Mouse (Mus musculus): ENCODE results near the gene Ptbp2. TPM values are rescaled to one million over a fixed set of nuclear protein-coding genes. Genes with fewer than 3 reads are reported as not detected.
A peak's percentile ranks its signal among the peaks of the same experiment; 100 is the strongest.

Gene Ptbp2
- 298 and 302 TPM in 2 replicates for polyA plus RNA-seq (2016; fragmentation: Nextera tagmentation; extraction: Ambion mirVana)

GRCm38 (mm10) chr3:119784366-119784765 lies at the start of gene Ptbp2:
Ptbp2 (minus strand) TSS chr3:119784466.
- 89% methylated on average over 4 of the region's 4 CpGs for WGBS
- Histone ChIP-seq H3K9ac (peak within 1 kb of the TSS; percentile 100), H3K27ac (peak within 1 kb of the TSS; percentile 100), H3K4me2 (replicated peaks) (peak within 1 kb of the TSS; percentile 66), H3K27me3 (no peaks in the 10 kb centered on the region), H3K4me3 (peak within 1 kb of the TSS; percentile 97), H3K4me1 (peaks cover 9% of the 10 kb centered on the region), H3K36me3 (0 out of 2 replicates have a peak, but pooled peaks cover 4% of the 10 kb centered on the region), H3K9me3 (replicated peaks) (no peaks in the 10 kb centered on the region)
- no peak for ATAC-seq (ENCODE audit: low FRiP score)

- Histone ChIP-seq H3K4me3 (no peak overlapping the region), H3K27ac (no peak overlapping the region), H3K4me1 (no peaks in the 10 kb centered on the region), H3K9me3 (replicated peaks) (no peaks in the 10 kb centered on the region), H3K9ac (no peak overlapping the region), H3K4me2 (replicated peaks) (no peak overlapping the region), H3K27me3 (no peaks in the 10 kb centered on the region), H3K36me3 (no peaks in the 10 kb centered on the region)
- 76% methylated on average over 1 of the region's 1 CpGs for WGBS
- ATAC-seq (ENCODE audit: low FRiP score) = no peak
Measured at GRCm38 (mm10) chr3:119814678-119815077, 30.4 kb upstream of the Ptbp2 start.

- no peak overlapping the region for H3K4me2 ChIP-seq (replicated peaks)
- H3K27me3 ChIP-seq = no peaks in the 10 kb centered on the region
- no peak overlapping the region for H3K9ac ChIP-seq
- no peak overlapping the region for H3K27ac ChIP-seq
- WGBS = 78% methylated on average over 7 of the region's 7 CpGs
- no peaks in the 10 kb centered on the region for H3K9me3 ChIP-seq (replicated peaks)
- no peak for ATAC-seq (ENCODE audit: low FRiP score)
- H3K4me1 ChIP-seq = no peaks in the 10 kb centered on the region
- H3K4me3 ChIP-seq = no peak overlapping the region
- no peaks in the 10 kb centered on the region for H3K36me3 ChIP-seq
Measured at GRCm38 (mm10) chr3:119806123-119806522, 21.9 kb upstream of the Ptbp2 start.

GRCm38 (mm10) chr3:119794677-119795365 lies 10.6 kb upstream of the Ptbp2 start:
- Histone ChIP-seq H3K4me3 (no peak overlapping the region), H3K4me2 (replicated peaks) (no peak overlapping the region), H3K27ac (no peak overlapping the region), H3K36me3 (no peaks in the 10 kb centered on the region), H3K4me1 (no peaks in the 10 kb centered on the region), H3K27me3 (no peaks in the 10 kb centered on the region), H3K9ac (no peak overlapping the region), H3K9me3 (replicated peaks) (0 out of 2 replicates have a peak, but pooled peaks cover 4% of the 10 kb centered on the region)
- 83% methylated on average over 9 of the region's 9 CpGs for WGBS
- no peak for ATAC-seq (ENCODE audit: low FRiP score)

- peaks cover 20% of the 10 kb centered on the region for H3K4me1 ChIP-seq
- H3K4me2 ChIP-seq (replicated peaks) = peak overlapping the region; percentile 66
- H3K9me3 ChIP-seq (replicated peaks) = no peaks in the 10 kb centered on the region
- under 1% methylated on average over 65 of the region's 89 CpGs for WGBS
- H3K9ac ChIP-seq = peak overlapping the region; percentile 100
- H3K27me3 ChIP-seq = no peaks in the 10 kb centered on the region
- 0 out of 2 replicates have a peak, but pooled peaks cover 4% of the 10 kb centered on the region for H3K36me3 ChIP-seq
- H3K27ac ChIP-seq = peak overlapping the region; percentile 100
- H3K4me3 ChIP-seq = peak overlapping the region; percentile 97
- peak; percentile 93 for ATAC-seq (ENCODE audit: low FRiP score)
Measured at GRCm38 (mm10) chr3:119782946-119783701, 1.1 kb downstream of the Ptbp2 start.

- peak overlapping the region; percentile 100 for H3K9ac ChIP-seq
- under 1% methylated on average over 55 of the region's 63 CpGs for WGBS
- peak overlapping the region; percentile 97 for H3K4me3 ChIP-seq
- H3K27ac ChIP-seq = peak overlapping the region; percentile 100
- H3K9me3 ChIP-seq (replicated peaks) = no peaks in the 10 kb centered on the region
- peak; percentile 71 for ATAC-seq (ENCODE audit: low FRiP score)
- peak overlapping the region; percentile 66 for H3K4me2 ChIP-seq (replicated peaks)
- H3K4me1 ChIP-seq = peaks cover 22% of the 10 kb centered on the region
- 0 out of 2 replicates have a peak, but pooled peaks cover 4% of the 10 kb centered on the region for H3K36me3 ChIP-seq
- no peaks in the 10 kb centered on the region for H3K27me3 ChIP-seq
Measured at GRCm38 (mm10) chr3:119782022-119782945, 2.0 kb downstream of the Ptbp2 start.

- H3K9me3 ChIP-seq (replicated peaks) = no peaks in the 10 kb centered on the region
- ATAC-seq (ENCODE audit: low FRiP score) = no peak
- peaks cover 22% of the 10 kb centered on the region for H3K4me1 ChIP-seq
- H3K36me3 ChIP-seq = 0 out of 2 replicates have a peak, but pooled peaks cover 7% of the 10 kb centered on the region
- H3K27ac ChIP-seq = no peak overlapping the region
- H3K4me3 ChIP-seq = peak overlapping the region; percentile 28
- H3K4me2 ChIP-seq (replicated peaks) = peak overlapping the region; percentile 66
- no peaks in the 10 kb centered on the region for H3K27me3 ChIP-seq
- H3K9ac ChIP-seq = peak overlapping the region; percentile 36; the same call in 1 of the 2 replicates
Measured at GRCm38 (mm10) chr3:119780876-119781275, 3.4 kb downstream of the Ptbp2 start.

GRCm38 (mm10) chr3:119779261-119779660 lies 5.0 kb downstream of the Ptbp2 start:
- 82% methylated on average over 1 of the region's 1 CpGs for WGBS
- H3K36me3 ChIP-seq = 0 out of 2 replicates have a peak, but pooled peaks cover 9% of the 10 kb centered on the region
- no peak for ATAC-seq (ENCODE audit: low FRiP score)
- no peaks in the 10 kb centered on the region for H3K27me3 ChIP-seq
- no peak overlapping the region for H3K27ac ChIP-seq
- H3K4me3 ChIP-seq = no peak overlapping the region
- no peaks in the 10 kb centered on the region for H3K9me3 ChIP-seq (replicated peaks)
- peaks cover 22% of the 10 kb centered on the region for H3K4me1 ChIP-seq
- H3K4me2 ChIP-seq (replicated peaks) = peak overlapping the region; percentile 31
- no peak overlapping the region for H3K9ac ChIP-seq

- Histone ChIP-seq H3K4me3 (no peak overlapping the region), H3K9me3 (replicated peaks) (no peaks in the 10 kb centered on the region), H3K36me3 (0 out of 2 replicates have a peak, but pooled peaks cover 9% of the 10 kb centered on the region), H3K27me3 (no peaks in the 10 kb centered on the region), H3K4me1 (peaks cover 22% of the 10 kb centered on the region), H3K9ac (no peak overlapping the region), H3K27ac (no peak overlapping the region), H3K4me2 (replicated peaks) (peak overlapping the region; percentile 17; the same call in 1 of the 2 replicates)
- 29% methylated on average over 2 of the region's 2 CpGs for WGBS
- no peak for ATAC-seq (ENCODE audit: low FRiP score)
Measured at GRCm38 (mm10) chr3:119778431-119778830, 5.8 kb downstream of the Ptbp2 start.

GRCm38 (mm10) chr3:119776129-119776528 lies 8.1 kb downstream of the Ptbp2 start:
- H3K4me2 ChIP-seq (replicated peaks) = no peak overlapping the region
- no peak overlapping the region for H3K9ac ChIP-seq
- no peaks in the 10 kb centered on the region for H3K9me3 ChIP-seq (replicated peaks)
- H3K27ac ChIP-seq = no peak overlapping the region
- WGBS = 92% methylated on average over 5 of the region's 5 CpGs
- 0 out of 2 replicates have a peak, but pooled peaks cover 9% of the 10 kb centered on the region for H3K36me3 ChIP-seq
- no peak for ATAC-seq (ENCODE audit: low FRiP score)
- H3K4me1 ChIP-seq = peaks cover 22% of the 10 kb centered on the region
- H3K4me3 ChIP-seq = no peak overlapping the region
- H3K27me3 ChIP-seq = no peaks in the 10 kb centered on the region

GRCm38 (mm10) chr3:119772789-119773188 lies 11.5 kb downstream of the Ptbp2 start:
- no peak overlapping the region for H3K4me3 ChIP-seq
- ATAC-seq (ENCODE audit: low FRiP score) = no peak
- no peaks in the 10 kb centered on the region for H3K4me1 ChIP-seq
- H3K27me3 ChIP-seq = no peaks in the 10 kb centered on the region
- no peak overlapping the region for H3K9ac ChIP-seq
- no peak overlapping the region for H3K27ac ChIP-seq
- 88% methylated on average over 2 of the region's 2 CpGs for WGBS
- H3K36me3 ChIP-seq = 0 out of 2 replicates have a peak, but pooled peaks cover 10% of the 10 kb centered on the region
- H3K4me2 ChIP-seq (replicated peaks) = no peak overlapping the region
- no peaks in the 10 kb centered on the region for H3K9me3 ChIP-seq (replicated peaks)
